Mouse (Mus musculus): ENCODE data around the gene Rnf7.
"Not testable (repeated sequence)": the region's sequence is repeated elsewhere in the genome, so short reads cannot be mapped to it uniquely, and the experiment has no call there.

Rnf7 gene

DNA sequence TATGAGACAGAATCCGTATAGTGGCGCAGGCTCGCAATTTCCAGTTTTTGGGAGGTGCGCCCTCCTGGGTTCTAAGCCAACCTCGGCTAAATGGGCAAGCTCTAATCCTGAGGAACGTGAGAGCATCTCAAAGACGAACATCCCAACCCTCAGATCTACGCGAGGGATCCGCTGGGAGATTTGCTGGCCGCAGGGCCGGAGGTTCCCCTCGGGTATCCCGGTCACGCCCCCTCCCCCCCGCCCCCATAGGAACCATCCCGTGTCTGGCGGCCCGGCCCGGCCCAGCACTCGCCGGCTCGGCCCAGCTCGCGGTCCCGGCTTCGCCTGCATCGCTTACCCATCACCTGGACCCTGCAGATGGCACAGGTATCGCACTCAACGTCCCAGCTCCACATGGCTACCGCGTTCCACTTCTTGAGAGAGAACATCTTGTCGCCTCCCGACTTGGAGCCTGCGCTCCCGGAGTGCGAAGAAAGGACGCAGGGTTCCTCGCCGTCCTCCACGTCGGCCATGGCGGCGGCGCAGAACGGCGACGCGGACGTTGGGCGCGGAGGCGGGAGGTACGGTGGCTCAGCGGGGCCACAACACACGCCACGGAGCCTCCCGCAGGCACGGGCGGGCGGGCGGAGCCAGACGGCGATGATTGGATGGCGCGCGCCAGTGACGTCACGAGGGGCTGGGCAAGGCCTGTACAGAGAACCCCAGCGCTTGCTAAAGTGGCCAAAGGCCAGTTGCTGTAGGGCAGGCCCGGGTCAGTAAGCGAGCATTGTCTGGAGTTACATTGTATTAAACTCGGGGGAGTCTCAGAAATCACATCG, at the start of gene Rnf7:
TSS of gene Rnf7 (minus strand) at position 605 of the 818 bp plus-strand sequence.
- peak; percentile 99 for DNase-seq

DNA sequence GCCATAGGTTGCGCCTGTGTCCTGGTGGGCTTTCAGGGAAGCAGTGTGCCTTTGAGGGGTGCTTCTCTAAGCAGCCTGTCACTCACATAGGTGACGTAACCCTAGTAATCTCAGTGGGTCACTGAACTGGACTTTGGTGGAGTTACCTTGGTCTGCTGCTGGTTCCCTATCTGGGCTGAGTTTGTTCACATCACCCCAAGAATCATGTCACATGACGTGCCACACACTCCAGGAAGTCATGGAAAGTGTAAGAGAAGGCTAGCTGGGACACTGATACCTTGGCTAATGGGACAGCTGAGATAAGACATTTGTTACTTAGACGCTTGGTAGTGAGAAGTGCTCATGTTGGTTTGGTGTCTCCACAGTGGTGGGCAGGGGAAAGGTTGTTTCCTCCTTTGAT, 47.5 kb upstream of the Rnf7 start:
- DNase-seq, result no peak

DNA sequence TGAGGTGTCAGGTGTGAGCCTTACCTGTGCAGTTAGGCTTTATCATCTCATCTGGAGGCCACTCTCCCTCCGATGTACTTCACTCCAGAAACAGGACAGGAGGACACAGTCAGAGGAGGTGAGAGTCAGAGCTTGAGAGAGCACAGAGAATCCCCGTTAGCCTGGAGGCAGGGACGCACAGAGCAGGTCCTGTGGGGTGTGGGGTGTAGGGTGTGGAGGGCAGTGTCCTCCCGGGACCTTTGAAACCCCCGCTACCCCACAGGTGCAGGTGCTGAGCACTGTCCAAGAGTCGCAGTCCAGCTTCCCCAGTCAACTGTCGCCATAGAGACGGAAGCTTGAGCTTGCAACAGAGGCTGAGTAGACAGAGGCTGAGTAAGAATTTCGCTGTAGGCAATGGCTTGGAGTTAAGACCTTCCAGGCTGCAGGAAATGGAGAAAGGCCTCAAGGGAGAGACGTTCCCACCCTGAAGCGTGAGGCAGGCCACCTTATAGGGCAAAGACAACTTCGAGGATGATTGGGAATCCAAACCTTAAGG, 46.6 kb upstream of the Rnf7 start, which contains the start of gene Gm28729:
TSS of gene Gm28729 (minus strand) at position 293 of the 535 bp plus-strand sequence.
- DNase-seq, result no peak

DNA sequence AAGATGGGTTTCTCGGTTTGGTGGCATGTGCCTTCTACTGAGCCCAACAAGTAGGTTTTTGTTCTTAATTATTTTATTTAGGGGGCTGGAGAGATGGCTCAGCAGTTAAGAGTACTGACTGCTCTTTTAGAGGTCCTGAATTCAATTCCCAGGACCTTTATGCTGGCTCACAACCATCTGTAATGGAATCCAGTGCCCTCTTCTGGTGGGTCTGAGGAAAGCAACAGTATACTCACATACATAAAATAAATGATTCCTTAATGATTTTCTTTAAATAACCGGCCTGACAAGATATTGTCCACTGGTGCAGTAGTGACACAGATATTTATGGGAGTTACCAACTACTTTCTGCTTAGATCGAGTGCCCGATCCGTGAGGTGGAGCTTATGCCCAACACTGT, 44.7 kb upstream of the Rnf7 start:
- no peak for DNase-seq

DNA sequence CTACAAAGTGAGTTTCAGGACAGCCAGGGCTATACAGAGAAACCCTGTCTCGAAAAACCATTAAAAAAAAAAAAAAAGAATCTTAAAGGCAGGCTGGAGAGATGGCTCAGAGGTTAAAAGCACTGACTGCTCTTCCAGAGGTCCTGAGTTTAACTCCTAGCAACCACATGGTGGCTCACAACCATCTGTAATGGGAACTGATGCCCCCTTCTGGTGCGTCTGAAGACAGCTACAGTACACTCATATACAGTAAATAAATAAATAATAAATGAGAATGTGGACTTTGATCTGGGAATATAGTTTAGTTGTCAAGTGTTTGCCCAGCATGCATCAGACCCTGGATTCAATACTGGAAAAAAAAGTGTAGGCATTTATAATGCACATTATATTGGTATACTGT, 43.1 kb upstream of the Rnf7 start:
- not testable (repeated sequence) for DNase-seq

DNA sequence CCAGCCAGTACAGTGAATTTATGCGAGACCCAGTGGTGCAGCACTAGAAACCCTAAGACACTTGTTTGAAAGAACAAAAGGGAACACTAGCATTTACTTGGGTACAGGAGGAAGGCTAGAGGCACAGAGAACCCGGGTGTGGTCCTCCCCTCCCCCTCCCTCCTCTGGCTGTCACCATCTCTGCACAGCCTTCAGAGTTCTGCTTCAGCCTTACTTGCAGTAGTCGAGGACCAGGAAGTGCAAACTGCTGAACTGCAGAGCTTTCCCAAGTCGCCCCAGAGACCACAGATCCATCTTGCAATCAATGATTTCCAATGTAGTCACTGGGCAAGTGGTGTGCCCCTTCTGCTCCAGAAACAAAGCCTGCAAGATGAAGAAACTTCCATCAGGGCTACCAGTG, 39.0 kb upstream of the Rnf7 start:
- DNase-seq, result no peak

DNA sequence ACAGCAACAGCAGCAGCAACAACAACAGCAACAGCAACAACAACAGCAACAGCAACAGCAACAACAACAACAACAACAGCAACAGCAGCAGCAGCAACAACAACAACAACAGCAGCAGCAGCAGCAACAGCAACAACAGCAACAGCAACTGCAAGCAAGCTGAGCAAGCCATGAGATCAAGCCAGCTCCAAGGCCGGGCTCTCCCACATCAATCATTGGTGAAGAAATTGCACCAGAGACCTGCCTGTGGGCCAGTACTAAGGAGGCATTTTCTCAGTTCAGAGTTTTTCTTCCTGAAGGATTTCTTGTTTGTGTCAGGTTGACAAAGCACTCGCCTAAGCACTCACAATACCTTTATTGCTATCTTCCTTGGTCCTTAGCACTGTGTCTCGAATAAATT, 38.3 kb upstream of the Rnf7 start:
- no peak for DNase-seq

DNA sequence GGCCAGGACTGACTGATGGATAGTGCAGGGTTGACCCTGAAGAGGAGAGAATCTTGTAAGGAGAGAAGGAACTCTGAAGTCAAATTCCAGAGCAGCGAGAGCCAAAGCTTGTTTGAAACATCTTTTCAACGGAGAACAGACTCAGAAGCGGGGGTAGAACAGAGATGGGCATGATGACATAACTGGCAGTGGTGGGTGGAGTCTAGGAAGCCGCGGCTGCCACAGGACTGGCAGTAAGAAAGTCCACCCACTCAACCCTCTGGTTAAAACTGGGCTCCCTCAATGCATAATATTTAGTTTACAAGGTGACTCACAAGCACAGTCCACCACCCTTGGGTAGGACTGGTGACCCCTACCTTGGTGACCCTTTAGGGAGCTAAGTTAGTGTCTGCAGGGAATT, 37.3 kb upstream of the Rnf7 start:
- DNase-seq, result no peak

DNA sequence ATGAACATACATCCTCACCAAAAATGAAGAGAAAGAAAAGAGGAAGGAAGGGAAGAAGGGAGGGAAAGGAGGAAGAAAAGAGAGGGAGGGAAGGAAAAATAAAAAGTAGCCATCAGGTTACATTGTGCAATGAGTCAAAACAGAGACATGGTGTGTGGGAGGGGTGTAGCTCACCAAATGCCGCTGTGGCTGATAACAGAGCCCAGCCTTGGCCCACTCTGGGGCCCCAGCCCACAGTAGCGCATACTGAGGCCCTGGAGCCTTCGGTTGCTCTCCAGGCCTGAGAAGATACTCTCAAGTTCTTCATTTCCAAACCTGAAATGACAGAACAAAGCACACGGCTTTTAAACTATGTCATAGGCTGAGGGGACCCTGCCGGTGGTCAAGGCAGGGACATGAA, 35.8 kb upstream of the Rnf7 start:
- no peak for DNase-seq

DNA sequence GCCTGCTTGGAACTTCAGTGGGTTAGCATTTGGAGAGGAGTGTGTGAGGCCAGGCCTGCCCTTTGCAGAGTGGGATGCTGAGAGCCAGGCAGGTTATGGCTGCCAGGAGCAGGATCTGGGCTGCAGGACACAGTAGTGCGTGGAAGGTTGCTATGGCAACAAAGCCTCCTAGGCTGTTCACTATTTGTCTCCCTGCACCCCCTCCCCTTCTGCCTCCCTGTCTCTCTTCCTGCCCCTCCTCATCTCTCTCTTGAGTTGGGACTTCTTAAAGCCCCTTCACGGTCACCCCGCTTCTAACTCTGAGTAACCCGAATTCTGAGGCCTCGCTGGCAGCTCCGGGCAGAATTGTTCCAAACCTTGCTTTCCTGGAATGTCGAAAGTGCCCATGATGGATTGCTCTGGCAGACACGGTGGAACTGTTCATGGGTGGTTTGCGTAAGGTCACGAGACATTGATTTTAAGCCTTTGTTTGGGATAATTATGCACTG, 27.6 kb upstream of the Rnf7 start:
- DNase-seq, result peak; percentile 84

DNA sequence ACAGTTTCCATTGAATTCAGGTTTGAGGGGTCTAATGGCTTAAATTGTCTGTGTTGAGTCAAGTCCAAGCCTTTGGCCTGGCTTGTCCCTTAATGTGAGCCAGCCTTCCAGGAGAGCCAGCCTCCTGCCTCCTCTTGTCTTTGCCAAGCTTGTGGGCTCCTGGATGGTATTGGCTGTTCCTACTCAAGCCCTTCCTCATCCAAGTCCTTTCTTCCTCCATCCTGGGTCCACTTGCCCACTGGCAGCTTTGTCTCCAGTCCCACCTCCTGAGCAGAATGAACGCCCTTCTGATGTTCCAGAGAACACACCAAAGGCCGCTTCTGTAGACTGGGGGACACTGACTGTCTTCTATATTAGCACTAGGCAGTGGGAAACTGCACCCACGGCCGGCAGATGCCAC, 26.7 kb upstream of the Rnf7 start:
- DNase-seq, result no peak

DNA sequence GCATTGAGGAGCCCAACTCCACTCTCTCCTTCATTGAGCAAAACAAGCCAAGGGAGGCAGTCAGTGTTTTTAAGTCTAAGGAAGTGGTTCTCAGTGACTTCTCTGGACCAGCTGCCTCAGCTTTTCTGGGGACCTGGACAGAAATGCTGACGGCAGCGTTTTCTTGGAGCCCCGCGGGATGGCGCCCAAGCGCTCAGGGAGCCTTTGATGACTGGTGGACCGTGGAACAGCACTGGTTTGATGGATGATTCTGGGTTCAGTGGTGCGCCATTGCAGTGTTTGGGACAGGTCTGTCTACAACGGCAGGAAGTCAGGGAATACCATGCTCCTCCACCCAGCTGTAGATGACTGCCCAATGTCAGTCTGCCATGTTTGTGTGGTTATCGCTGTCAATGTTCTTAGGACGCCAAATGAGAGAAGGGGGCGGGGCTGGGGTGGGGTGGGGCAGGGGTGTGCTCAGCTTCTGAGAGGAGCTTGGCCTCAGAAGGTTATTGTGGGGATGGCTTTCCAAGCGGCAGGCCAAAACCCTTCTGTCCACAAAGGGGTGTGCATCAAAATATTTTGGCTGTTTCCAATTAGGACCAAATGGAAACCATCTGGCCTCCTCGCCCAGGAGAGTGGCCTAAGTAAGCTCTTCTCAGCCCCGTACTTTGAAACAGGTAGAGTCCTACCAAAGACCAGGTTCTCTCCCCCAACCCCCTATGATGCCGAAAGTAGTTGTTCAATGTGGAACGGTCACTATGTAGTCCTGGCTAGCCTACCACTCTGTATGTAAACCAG, 25.8 kb upstream of the Rnf7 start:
- peak; percentile 50 for DNase-seq

DNA sequence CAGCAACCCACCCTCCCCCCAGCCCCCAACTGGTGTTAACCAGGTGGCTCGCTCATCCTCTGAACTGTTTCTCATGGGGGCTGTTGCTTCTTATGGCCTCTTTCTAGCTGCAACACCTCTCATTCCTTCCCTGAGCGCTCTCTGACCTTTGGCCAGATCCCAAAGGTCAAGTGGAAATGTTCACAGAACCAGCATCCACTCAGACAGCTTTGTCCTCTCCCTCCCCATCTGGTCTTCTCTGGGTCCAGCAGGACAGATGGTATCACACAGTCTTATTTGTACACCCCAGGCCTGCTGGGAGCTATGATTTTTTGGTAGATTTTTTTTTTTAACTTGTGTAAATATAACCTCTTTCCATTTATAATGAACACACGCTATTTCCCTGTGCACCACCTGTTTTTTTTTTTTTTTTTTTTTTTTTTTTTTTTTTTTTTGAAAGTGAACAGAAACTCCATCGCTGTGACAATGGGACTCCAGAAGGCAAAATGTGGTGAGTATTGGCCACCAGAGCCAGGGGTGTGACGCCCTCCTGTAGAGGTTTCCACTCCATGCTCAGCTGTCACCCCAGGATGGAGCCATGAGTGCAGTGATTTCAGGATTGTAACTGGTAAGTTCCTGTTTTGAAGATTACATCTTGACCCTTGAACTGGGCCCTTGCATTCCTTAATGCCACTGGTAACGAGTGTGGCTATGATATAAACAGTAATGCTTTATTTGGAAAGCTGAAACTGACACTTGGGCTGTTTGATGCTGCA, 24.6 kb upstream of the Rnf7 start:
- DNase-seq, result no peak

DNA sequence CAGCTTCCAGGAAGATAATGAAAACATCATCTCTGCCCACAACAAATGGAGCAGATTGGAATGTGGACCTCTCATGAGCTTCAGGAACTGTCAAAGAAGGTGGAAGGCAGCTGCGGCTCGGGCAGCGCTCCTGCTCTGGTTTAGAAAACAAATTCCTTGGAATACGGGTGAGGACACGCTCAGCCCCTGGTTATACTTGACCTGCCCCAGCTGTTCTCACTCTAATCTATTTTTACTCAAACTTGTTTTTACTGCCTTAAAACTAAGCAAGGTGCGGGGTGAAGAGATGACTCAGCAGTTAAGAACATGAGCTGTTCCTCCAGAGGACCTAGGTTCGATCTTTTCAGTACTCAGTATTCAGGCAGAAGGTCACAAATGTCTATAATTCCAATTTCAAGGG, 22.7 kb upstream of the Rnf7 start:
- no peak for DNase-seq

DNA sequence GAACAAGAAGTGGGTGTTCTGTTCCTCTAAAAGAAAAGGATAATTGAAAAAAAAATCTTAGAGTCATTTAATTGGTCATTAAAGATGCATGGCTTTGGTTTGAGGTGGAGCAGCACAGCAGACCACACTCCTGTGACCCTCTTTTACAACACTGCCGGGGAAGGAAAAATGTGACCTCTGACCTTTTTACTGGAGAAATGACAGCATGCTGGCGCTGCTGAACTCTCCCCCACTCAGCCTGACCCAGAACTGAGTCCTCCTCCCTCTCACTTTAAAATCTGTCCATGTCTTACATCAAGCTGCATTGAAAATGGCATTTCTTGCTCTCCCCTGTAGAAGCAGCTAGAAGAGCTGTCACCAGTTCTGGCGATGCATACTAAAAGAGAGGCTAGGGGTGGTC, 14.7 kb upstream of the Rnf7 start:
- peak; percentile 44 for DNase-seq

DNA sequence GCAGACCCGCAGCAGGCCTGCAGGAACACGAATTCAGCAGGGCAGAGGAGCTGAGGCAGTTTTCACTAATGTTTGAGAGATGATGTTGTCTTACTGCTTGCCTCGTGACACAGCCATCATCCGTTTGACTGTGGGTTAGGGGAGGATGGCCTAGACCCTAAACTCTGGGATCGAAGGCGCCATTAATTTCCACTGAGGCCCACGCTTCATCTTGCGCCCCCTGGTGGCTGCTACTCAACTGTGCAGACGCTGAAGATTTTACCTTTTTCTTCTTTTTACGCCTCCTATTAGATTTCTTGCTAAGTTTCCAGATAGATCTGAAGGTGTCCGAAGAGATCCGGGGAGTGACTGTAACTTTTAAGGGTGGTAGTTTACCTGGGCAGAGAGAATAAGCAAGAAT, 13.3 kb upstream of the Rnf7 start:
- DNase-seq, result peak; percentile 69

DNA sequence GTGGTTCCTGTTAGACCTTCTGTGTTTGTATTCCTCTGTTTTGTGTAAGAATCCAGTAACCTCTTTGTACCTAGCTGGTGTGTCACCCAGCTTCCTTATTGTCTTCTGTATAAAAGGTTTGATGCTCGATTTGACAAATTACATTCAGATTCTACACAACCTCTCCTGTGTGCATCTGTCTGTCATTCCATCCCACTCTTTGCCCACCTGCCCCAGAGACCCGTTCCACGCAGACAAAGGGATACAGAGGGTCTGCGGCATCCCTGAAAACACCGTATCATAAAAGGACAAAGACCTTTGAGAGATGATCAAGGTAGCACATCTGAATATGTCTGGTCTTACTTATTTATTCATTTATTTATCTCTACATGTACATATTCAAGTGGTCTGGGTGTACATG, 9.4 kb upstream of the Rnf7 start:
- not testable (repeated sequence) for DNase-seq

DNA sequence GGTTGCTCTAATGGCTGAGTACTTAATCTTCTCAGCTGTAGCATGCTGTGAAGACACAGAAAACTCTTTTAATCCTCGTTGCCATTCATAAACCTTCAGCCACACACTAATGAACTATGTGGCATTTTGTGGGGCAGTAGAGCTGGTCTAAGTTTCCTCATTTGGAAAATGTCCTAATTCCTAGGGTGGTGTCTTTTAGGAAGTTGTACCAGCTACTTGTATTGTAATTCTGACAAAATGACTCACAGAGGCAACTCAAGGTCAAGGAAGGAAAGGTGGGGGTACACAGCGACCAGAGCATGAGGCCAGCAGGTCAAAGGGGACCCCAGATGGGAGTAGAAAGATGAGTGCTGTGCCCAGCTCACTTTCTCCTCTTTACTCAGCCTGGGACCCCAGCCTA, 5.2 kb upstream of the Rnf7 start:
- DNase-seq, result no peak

DNA sequence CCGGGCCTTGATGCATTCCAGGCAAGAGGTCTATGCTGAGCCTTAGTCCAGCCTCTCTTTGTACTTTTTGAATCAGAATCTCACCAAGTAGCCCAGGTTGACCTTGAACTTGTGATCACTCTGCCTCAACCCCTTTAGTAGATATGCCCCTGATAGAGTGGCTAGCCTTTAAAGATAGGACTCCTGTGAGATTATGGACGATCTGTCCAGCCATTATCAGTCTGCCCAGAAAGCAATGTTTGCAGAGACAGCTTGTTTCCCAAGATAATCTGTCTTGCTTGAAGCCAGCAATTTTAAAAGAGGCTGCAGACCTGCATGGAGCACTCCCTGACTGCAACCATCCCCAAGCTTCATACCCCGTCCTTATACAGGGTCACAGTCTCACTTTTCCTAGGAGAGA, 4.6 kb upstream of the Rnf7 start:
- DNase-seq, result no peak

DNA sequence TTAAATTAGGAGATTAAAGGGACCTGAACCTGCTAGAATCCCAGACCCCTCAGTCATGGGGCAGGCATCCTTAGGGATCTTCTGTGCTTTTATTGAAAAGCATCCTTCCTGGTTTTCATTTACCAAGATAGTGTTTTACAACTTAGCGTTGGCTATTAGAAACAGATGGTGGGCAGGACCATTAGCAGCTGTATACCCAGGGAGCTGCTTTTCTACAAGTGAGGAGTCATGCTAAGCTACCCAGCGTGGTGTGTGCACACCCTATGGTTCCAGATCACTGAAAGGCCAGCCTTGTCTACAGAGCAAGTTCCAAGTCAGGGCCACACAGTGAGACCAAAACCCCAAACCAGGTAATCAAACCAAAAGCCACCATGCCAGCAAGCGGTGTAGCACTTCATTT, 6.1 kb downstream of the Rnf7 start:
- DNase-seq, result no peak

DNA sequence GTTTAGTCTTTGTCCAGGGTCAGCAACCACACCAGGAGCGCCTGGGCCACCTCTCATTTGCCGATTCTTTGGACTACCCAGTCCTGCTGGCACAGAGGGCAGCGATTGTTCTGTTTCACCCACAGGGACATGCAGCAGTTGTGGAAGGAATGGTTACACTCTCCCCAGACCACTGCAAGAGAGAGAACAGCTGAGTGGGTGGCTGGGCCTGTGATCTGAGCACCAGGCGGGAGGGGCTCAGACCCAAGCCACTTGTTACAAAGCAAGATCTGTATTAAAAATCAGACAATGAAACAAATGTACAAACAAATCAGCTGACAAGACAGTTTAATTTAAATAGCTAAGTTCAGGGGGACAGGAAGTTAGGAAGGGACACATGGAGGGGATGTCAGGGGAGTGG, 6.8 kb downstream of the Rnf7 start:
- DNase-seq, result not testable (repeated sequence)

DNA sequence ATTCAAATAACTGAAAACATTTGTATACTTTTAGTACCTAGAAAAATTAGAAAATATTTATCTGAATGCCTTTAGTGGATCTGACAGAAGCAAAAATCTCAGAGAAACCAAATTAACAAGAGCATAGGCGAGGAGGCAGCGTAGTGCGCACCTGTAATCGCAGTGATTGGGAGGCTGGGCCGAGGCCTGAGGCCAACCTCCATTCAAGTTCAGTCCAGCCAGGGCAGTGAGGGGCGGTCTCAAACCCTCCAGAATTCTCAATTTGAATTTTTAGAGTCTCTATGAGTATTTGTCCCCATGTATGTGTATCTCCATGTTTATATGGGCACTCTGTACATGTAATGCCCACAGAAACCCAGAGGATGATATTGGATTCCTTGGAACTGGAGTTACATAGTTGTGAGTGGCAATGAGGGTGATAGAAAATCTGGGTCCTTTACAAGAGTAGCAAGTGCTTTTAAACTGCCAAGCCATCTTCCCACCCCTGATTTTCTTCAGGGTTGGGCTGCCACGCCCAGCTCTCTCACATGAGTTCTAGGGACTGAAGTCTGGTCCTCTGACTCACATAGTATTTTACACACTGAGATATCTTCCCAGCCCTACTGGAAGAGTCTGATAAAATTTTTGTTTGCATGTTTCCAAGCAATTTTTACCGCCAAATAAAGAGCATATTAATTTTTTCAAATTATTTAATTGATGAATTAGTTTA, 8.1 kb downstream of the Rnf7 start:
- DNase-seq, result no peak

Data from embryo, embryonic 11 days (tissue).